Mouse (Mus musculus) neutrophil, adult 59 days (primary cell): ENCODE data around the gene Dbndd1. TPM values are rescaled to one million over a fixed set of nuclear protein-coding genes. Genes with fewer than 3 reads are reported as not detected.

Experiments
- total RNA-seq, 2 experiments: library from RNA; stranded (reverse); gene quantifications; 1 replicate in 1 of 2; 2 replicates in 1 of 2; pipeline ENCODE4 v1.2.4; 2023

Dbndd1 gene
- total RNA-seq, result not detected

GRCm38 (mm10) chr8:123514781-123515539, at the start of gene Dbndd1:
Gene Dbndd1 (minus strand): TSS chr8:123515463.

GRCm38 (mm10) chr8:123518667-123519066, 3.4 kb upstream of the Dbndd1 start, which contains the start of gene Gas8:
Gene Gas8 (plus strand): TSS chr8:123518834.

GRCm38 (mm10) chr8:123477737-123478258, 37.5 kb downstream of the Dbndd1 start, which contains the start of gene Afg3l1:
Gene Afg3l1 (plus strand): TSS chr8:123477903.

Other genes with a start within 250 kb of the Dbndd1 start
- 10 to 100 TPM; 41.0 to 55.4 TPM for gene Fanca, start 196.9 kb downstream of the Dbndd1 start, total RNA-seq
- gene Spire2, start 182.8 kb downstream of the Dbndd1 start, total RNA-seq, result under 1 TPM; 0.22 to 0.71 TPM
- gene Tcf25, start 141.7 kb downstream of the Dbndd1 start, total RNA-seq, result 100 to 1,000 TPM; 119 to 121 TPM
- gene Mc1r, start 108.4 kb downstream of the Dbndd1 start, total RNA-seq, result not detected
- under 1 TPM in 1 of 2 experiments, not detected in 1; 0.33 TPM for gene Tubb3, start 104.0 kb downstream of the Dbndd1 start, total RNA-seq
- 10 to 100 TPM; 42.3 to 51.5 TPM for gene Def8, start 91.9 kb downstream of the Dbndd1 start, total RNA-seq
- gene Afg3l1, start 37.6 kb downstream of the Dbndd1 start, total RNA-seq, result 10 to 100 TPM; 37.5 to 39.9 TPM
- gene Gas8, start 3.4 kb upstream of the Dbndd1 start, total RNA-seq, result 1 to 10 TPM; 1.7 to 2.3 TPM
- 10 to 100 TPM; 44.4 to 48.8 TPM for gene Rhou, start 138.5 kb upstream of the Dbndd1 start, total RNA-seq